Mouse (Mus musculus) CH12.LX (cell line): Measurements from ENCODE around the gene Mapkapk2. TPM values are rescaled to one million over a fixed set of nuclear protein-coding genes. Genes with fewer than 3 reads are reported as not detected.

Source experiments
- DNase-seq: peaks from one replicate; pipeline ENCODE4 v3.0.0-alpha.2; 2013; ENCODE audit errors: extremely low read depth
- H3K27ac ChIP-seq: 2 replicates; pipeline ENCODE4 v1.5.1; 2012; ENCODE audit warnings: low read depth, mild to moderate bottlenecking, control low read depth, moderate library complexity; ENCODE audit not compliant: insufficient read depth
- H3K27me3 ChIP-seq: replicated peaks from 2 replicates; pipeline ENCODE3; 2012; ENCODE audit warnings: inconsistent platforms
- H3K36me3 ChIP-seq, 2 experiments: replicated peaks in 1 of 2; 2 replicates each; pipeline versions ENCODE3 to v1.6.1; 2012; ENCODE audit warnings: inconsistent platforms in 1 of 2, low read length in 1 of 2, mild to moderate bottlenecking in 1 of 2, mixed read lengths in 1 of 2, moderate library complexity in 1 of 2; ENCODE audit not compliant: control insufficient read depth in 1 of 2, insufficient read depth in 1 of 2
- H3K4me1 ChIP-seq, 2 experiments: 2 replicates each; pipeline ENCODE4 v1.6.1; 2012; ENCODE audit warnings: inconsistent platforms in 1 of 2, moderate library complexity in 1 of 2; ENCODE audit not compliant: insufficient read depth in 2 of 2, control insufficient read depth in 1 of 2
- H3K4me2 ChIP-seq: 2 replicates; pipeline ENCODE4 v1.6.1; 2012; ENCODE audit warnings: low read depth, mild to moderate bottlenecking, control low read depth; ENCODE audit not compliant: poor library complexity, insufficient read depth, severe bottlenecking
- H3K4me3 ChIP-seq, 3 experiments: fragments of 150-350 bp in 1 of 3; sonication (generic) in 1 of 3; replicated peaks in 1 of 3; 2 replicates each; pipeline versions ENCODE3 to v1.5.1; 2011 to 2012; ENCODE audit warnings: low read depth in 2 of 3, low read length in 2 of 3, mild to moderate bottlenecking in 2 of 3, moderate library complexity in 2 of 3, control low read depth in 1 of 3, improper control_type of control experiment in 1 of 3, inconsistent platforms in 1 of 3, mixed read lengths in 1 of 3; ENCODE audit not compliant: poor library complexity in 1 of 3
- H3K79me2 ChIP-seq: replicated peaks from 2 replicates; pipeline ENCODE4 v1.6.1; 2012; ENCODE audit warnings: mild to moderate bottlenecking, moderate library complexity; ENCODE audit not compliant: control insufficient read depth, poor library complexity, insufficient read depth, severe bottlenecking; ENCODE audit errors: extremely low read depth
- H3K9ac ChIP-seq: 2 replicates; pipeline ENCODE4 v1.6.1; 2012; ENCODE audit warnings: low read depth, mild to moderate bottlenecking, control low read depth, moderate library complexity; ENCODE audit not compliant: insufficient read depth
- H3K9me3 ChIP-seq: replicated peaks from 2 replicates; pipeline ENCODE3; 2012; ENCODE audit warnings: low read length, inconsistent platforms, mixed read lengths
- CHD1 ChIP-seq: IDR thresholded peaks from 2 replicates; pipeline ENCODE4 v1.6.1; 2012; ENCODE audit warnings: low read depth, low read length, improper control_type of control experiment, inconsistent platforms
- CTCF ChIP-seq, 2 experiments: IDR thresholded peaks in 1 of 2; conservative IDR thresholded peaks in 1 of 2; 2 replicates each; pipeline ENCODE4 v1.5.1; 2011 to 2012; ENCODE audit warnings: low read depth in 2 of 2, low read length in 2 of 2, improper control_type of control experiment in 1 of 2, inconsistent platforms in 1 of 2, mild to moderate bottlenecking in 1 of 2, moderate library complexity in 1 of 2
- ELF1 ChIP-seq: IDR thresholded peaks from 2 replicates; pipeline ENCODE4 v1.6.1; 2014; ENCODE audit warnings: low read depth, mild to moderate bottlenecking, inconsistent platforms, low read length, improper control_type of control experiment
- EP300 ChIP-seq: IDR thresholded peaks from 2 replicates; pipeline ENCODE4 v1.6.1; 2011; ENCODE audit warnings: low read length, improper control_type of control experiment
- GABPA ChIP-seq: IDR thresholded peaks from 2 replicates; pipeline ENCODE4 v1.6.1; 2012; ENCODE audit warnings: low read depth, low read length, improper control_type of control experiment, inconsistent platforms; ENCODE audit not compliant: insufficient replicate concordance
- HCFC1 ChIP-seq: IDR thresholded peaks from 2 replicates; pipeline ENCODE4 v1.6.1; 2012; ENCODE audit warnings: low read depth, mild to moderate bottlenecking, inconsistent platforms, low read length, improper control_type of control experiment
- IRF4 ChIP-seq: IDR thresholded peaks from 2 replicates; pipeline ENCODE4 v1.6.1; 2014; ENCODE audit warnings: low read depth, mild to moderate bottlenecking, inconsistent platforms, low read length, improper control_type of control experiment
- JUN ChIP-seq: IDR thresholded peaks from 2 replicates; pipeline ENCODE4 v1.6.1; 2011; ENCODE audit warnings: low read depth, mild to moderate bottlenecking, low read length, improper control_type of control experiment, moderate library complexity; ENCODE audit not compliant: insufficient read depth
- MEF2A ChIP-seq: IDR thresholded peaks from 2 replicates; pipeline ENCODE4 v1.6.1; 2014; ENCODE audit warnings: low read depth, mild to moderate bottlenecking, inconsistent platforms, low read length, improper control_type of control experiment, borderline replicate concordance
- MXI1 ChIP-seq: IDR thresholded peaks from 2 replicates; pipeline ENCODE4 v1.6.1; 2011; ENCODE audit warnings: mild to moderate bottlenecking, low read depth, low read length, improper control_type of control experiment
- MYC ChIP-seq: IDR thresholded peaks from 2 replicates; pipeline ENCODE4 v1.6.1; 2011; ENCODE audit warnings: low read depth, mild to moderate bottlenecking, improper control_type of control experiment, low read length
- POLR2A ChIP-seq: IDR thresholded peaks from 2 replicates; pipeline ENCODE4 v1.6.1; 2011; ENCODE audit warnings: low read depth, mild to moderate bottlenecking, improper control_type of control experiment, low read length
- SIN3A ChIP-seq: IDR thresholded peaks from 2 replicates; pipeline ENCODE4 v1.6.1; 2012; ENCODE audit warnings: low read length, improper control_type of control experiment, inconsistent platforms
- SMC3 ChIP-seq: IDR thresholded peaks from 2 replicates; pipeline ENCODE4 v1.6.1; 2011; ENCODE audit warnings: low read depth, low read length, improper control_type of control experiment
- TBP ChIP-seq: conservative IDR thresholded peaks from 2 replicates; pipeline ENCODE4 v1.6.1; 2011; ENCODE audit warnings: low read depth, low read length, improper control_type of control experiment
- TCF12 ChIP-seq: IDR thresholded peaks from 2 replicates; pipeline ENCODE4 v1.6.1; 2014; ENCODE audit warnings: low read depth, mild to moderate bottlenecking, inconsistent platforms, low read length, improper control_type of control experiment
- ZKSCAN1 ChIP-seq: IDR thresholded peaks from 2 replicates; pipeline ENCODE4 v1.6.1; 2012; ENCODE audit warnings: low read depth, inconsistent platforms, low read length, improper control_type of control experiment, borderline replicate concordance
- dilution Hi-C: fragments of 300-500 bp; cut with MboI; formaldehyde crosslinking; loops from 2 replicates; pipeline ENCODE4 v1.14.3; 2020; ENCODE audit warnings: low sequenced_read_pairs; ENCODE audit not compliant: extremely low pct_unique_long_range_greater_than_20kb, extremely low pct_ligation_motif_present
- in situ Hi-C: fragments of 300-500 bp; cut with MboI; formaldehyde crosslinking; loops from 3 replicates; pipeline ENCODE4 v1.14.3; 2019; ENCODE audit warnings: low sequenced_read_pairs, low pct_ligation_motif_present, low pct_unique_long_range_greater_than_20kb, mixed read lengths
- polyA plus RNA-seq: library from polyadenylated mRNA; unstranded; fragments of >175 nt; gene quantifications from 2 replicates; pipeline ENCODE4 v1.2.1, GENCODE M21; 2012; ENCODE audit warnings: low read depth; ENCODE audit not compliant: insufficient read length
- total RNA-seq, 2 experiments: library from RNA; depleted of rRNA; stranded (reverse); fragments of 300-350 nt in 1 of 2; fragments of >200 nt in 1 of 2; gene quantifications; 2 replicates each; pipeline ENCODE4 v1.2.3; 2012 to 2014

Mapkapk2 gene
- total and polyA plus RNA-seq, 3 experiments: 55.0 to 63.5 (median 62.9) TPM

DNA sequence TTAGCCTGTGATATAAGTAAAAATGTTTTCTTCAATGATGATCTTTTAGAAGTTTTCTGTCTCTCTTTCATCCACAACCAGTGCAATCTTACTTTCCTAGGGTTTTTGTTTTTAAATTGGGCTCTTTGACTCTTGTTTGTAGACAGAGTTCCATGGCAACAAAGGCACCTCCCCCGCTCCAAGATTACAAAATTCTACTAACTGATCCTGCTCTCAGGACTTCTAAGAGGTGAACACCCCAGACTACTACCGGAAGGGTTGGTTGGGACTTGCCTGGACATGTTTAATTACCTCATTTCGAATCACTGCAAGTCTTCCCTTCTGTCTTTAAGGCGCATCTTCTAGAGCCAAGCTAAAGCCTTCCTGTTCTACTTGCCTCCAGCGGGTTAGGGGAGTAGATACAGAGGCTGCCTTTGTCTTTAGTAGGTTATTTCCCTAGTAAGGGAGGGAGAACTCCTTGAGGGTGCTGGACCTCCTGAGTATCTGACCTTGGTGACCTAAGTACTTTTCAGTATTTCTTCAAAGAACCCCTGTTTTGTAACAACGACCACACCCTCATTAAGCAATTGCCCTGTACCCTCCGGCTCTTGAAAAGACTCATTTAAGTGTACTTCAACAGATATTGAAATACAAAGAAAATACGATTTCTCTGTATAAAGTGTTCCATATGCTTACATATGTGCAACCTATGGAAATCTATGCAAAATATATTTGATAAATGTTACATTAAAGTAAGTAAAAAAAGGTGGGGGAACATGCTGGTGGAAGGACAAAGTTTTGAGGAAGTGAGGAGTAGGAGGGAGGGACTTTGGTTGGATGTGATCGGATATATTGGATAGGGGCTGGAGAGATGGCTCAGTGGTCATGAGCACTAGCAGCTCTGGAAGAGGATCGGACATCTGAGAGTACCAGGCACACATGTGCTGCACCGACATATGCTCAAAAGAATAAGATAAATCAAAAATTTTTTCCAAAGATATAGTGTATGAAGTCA is 41.8 kb upstream of the Mapkapk2 start:
- H3K27ac ChIP-seq: peak overlapping the region; percentile 92
- TF ChIP-seq MYC (0 out of 2 replicates have a peak, but pooled peaks have one; percentile 14), EP300 (no peak; the same call in 1 of the 2 replicates), CHD1 (peak; percentile 98; the same call in 1 of the 2 replicates), IRF4 (peak; percentile 62; the same call in 1 of the 2 replicates), SMC3 (no peak), CTCF (conservative IDR thresholded peaks at IDR 0.05 in 1 of 2, IDR thresholded peaks at IDR 0.05 in 1 of 2; ENCODE audit: low read depth in 2 of 2, low read length in 2 of 2) (no peak), POLR2A (peak; percentile 29; the same call in 1 of the 2 replicates), ELF1 (0 out of 2 replicates have a peak, but pooled peaks have one; percentile 55), HCFC1 (peak; percentile 49; the same call in 1 of the 2 replicates), GABPA (no peak), SIN3A (peak; percentile 52), TCF12 (0 out of 2 replicates have a peak, but pooled peaks have one; percentile 35), ZKSCAN1 (no peak), MXI1 (0 out of 2 replicates have a peak, but pooled peaks have one; percentile 63), MEF2A (peak; percentile 68; the same call in 1 of the 2 replicates), TBP (0 out of 2 replicates have a peak, but pooled peaks have one; percentile 33), JUN (peak; percentile 46; the same call in 1 of the 2 replicates)
- H3K9me3 ChIP-seq: peaks cover 1% of the 10 kb centered on the region
- peaks cover 13 to 71% of the 10 kb centered on the region in 2 experiments for H3K4me1 ChIP-seq
- peaks cover 0 to 6% of the 10 kb centered on the region in 2 experiments for H3K36me3 ChIP-seq
- in situ Hi-C loops (no loop called here), dilution Hi-C loops (no loop called here)
- H3K9ac ChIP-seq: peak overlapping the region; percentile 84
- peak; percentile 86 for DNase-seq
- H3K4me2 ChIP-seq: peak overlapping the region; percentile 65
- no peaks in the 10 kb centered on the region for H3K27me3 ChIP-seq
- H3K79me2 ChIP-seq: peaks cover 20% of the 10 kb centered on the region
- H3K4me3 ChIP-seq: peak overlapping the region; percentile 75 to 96 (median 81)
